Mouse (Mus musculus) hindbrain, embryonic 15.5 days (tissue): ENCODE data around the gene Klhdc7a. TPM values are rescaled to one million over a fixed set of nuclear protein-coding genes. Genes with fewer than 3 reads are reported as not detected.
"Not testable (repeated sequence)": the region's sequence is repeated elsewhere in the genome, so short reads cannot be mapped to it uniquely, and the experiment has no call there.

Experiments
- ATAC-seq: fragments of 200-750 bp; cut with Nextera tagmentation; 2 replicates; pipeline ENCODE4 v1.8.0; 2017; ENCODE audit warnings: low read depth, moderate number of reproducible peaks, moderate TSS enrichment; ENCODE audit not compliant: low FRiP score
- H3K27ac ChIP-seq: fragments of 300-500 bp; sonication (generic); replicated peaks from 2 replicates; pipeline ENCODE4 v1.5.1; 2015; ENCODE audit warnings: mild to moderate bottlenecking, inconsistent platforms
- H3K27me3 ChIP-seq: fragments of 300-500 bp; sonication (generic); 2 replicates; pipeline ENCODE4 v1.6.1; 2015; ENCODE audit warnings: control low read depth, inconsistent platforms
- H3K36me3 ChIP-seq: fragments of 300-500 bp; sonication (generic); 2 replicates; pipeline ENCODE4 v1.6.1; 2015; ENCODE audit warnings: control low read depth, inconsistent platforms
- H3K4me1 ChIP-seq: fragments of 300-500 bp; sonication (generic); replicated peaks from 2 replicates; pipeline ENCODE4 v1.6.1; 2015; ENCODE audit warnings: control low read depth, inconsistent platforms
- H3K4me2 ChIP-seq: fragments of 300-500 bp; sonication (generic); 2 replicates; pipeline ENCODE4 v1.6.1; 2015; ENCODE audit warnings: moderate library complexity, mild to moderate bottlenecking, inconsistent platforms
- H3K4me3 ChIP-seq: fragments of 300-500 bp; sonication (generic); 2 replicates; pipeline ENCODE4 v1.5.1; 2015; ENCODE audit warnings: mild to moderate bottlenecking, inconsistent platforms
- H3K9ac ChIP-seq: fragments of 300-500 bp; sonication (generic); 2 replicates; pipeline ENCODE4 v1.6.1; 2015; ENCODE audit warnings: inconsistent platforms
- H3K9me3 ChIP-seq: fragments of 300-500 bp; sonication (generic); 2 replicates; pipeline ENCODE4 v1.6.1; 2016; ENCODE audit warnings: control low read depth, inconsistent platforms
- WGBS: fragments of 180-500 bp; shearing (Covaris S2); methylation state at CpG from one replicate; pipeline ENCODE4 v1.1.7; 2015; 5-methylcytosine and 5-hydroxymethylcytosine counted together
- polyA plus RNA-seq: library from polyadenylated mRNA; unstranded; fragments of >200 nt; fragmentation: Nextera tagmentation; extraction: Ambion mirVana; gene quantifications from 2 replicates; pipeline ENCODE4 v1.2.1, GENCODE M21; 2015

Gene Klhdc7a
- polyA plus RNA-seq, 1 experiment from 2014 or later, result 0.56 TPM

- H3K4me1 ChIP-seq, result peaks cover 25% of the 10 kb centered on the region
Measured at GRCm38 (mm10) chr4:139977308-139977781, 9.5 kb upstream of the Klhdc7a start.

GRCm38 (mm10) chr4:139974506-139974905 lies 6.7 kb upstream of the Klhdc7a start:
- WGBS, result 25% methylated on average over 7 of the region's 7 CpGs
- Histone ChIP-seq H3K27ac (peak overlapping the region; percentile 40), H3K27me3 (no peaks in the 10 kb centered on the region), H3K9ac (no peak overlapping the region), H3K36me3 (no peaks in the 10 kb centered on the region), H3K9me3 (no peaks in the 10 kb centered on the region), H3K4me1 (peaks cover 19% of the 10 kb centered on the region), H3K4me3 (no peak overlapping the region), H3K4me2 (no peak overlapping the region)
- ATAC-seq, result peak; percentile 69; the same call in 1 of the 2 replicates

More at GRCm38 (mm10) chr4:139977308-139977781, 9.5 kb upstream of the Klhdc7a start:
- H3K9ac ChIP-seq, result no peak overlapping the region
- H3K27me3 ChIP-seq, result no peaks in the 10 kb centered on the region
- H3K27ac ChIP-seq, result no peak overlapping the region
- no peaks in the 10 kb centered on the region for H3K36me3 ChIP-seq
- H3K9me3 ChIP-seq, result no peaks in the 10 kb centered on the region
- no peak overlapping the region for H3K4me2 ChIP-seq
- H3K4me3 ChIP-seq, result no peak overlapping the region
- 12% methylated on average over 5 of the region's 5 CpGs for WGBS
- ATAC-seq, result no peak

- H3K27ac ChIP-seq, result peak overlapping the region; percentile 54; the same call in 1 of the 2 replicates
- H3K9me3 ChIP-seq, result no peaks in the 10 kb centered on the region
- no peak overlapping the region for H3K4me2 ChIP-seq
- ATAC-seq, result peak; percentile 28; the same call in 1 of the 2 replicates
- no peaks in the 10 kb centered on the region for H3K27me3 ChIP-seq
- 22% methylated on average over 10 of the region's 10 CpGs for WGBS
- H3K4me1 ChIP-seq, result peaks cover 18% of the 10 kb centered on the region
- H3K36me3 ChIP-seq, result no peaks in the 10 kb centered on the region
- H3K9ac ChIP-seq, result no peak overlapping the region
- no peak overlapping the region for H3K4me3 ChIP-seq
Measured at GRCm38 (mm10) chr4:139967475-139967891, 343 bp downstream of the Klhdc7a start.

GRCm38 (mm10) chr4:139966981-139967380 lies 845 bp downstream of the Klhdc7a start:
- H3K4me1 ChIP-seq, result peaks cover 18% of the 10 kb centered on the region
- H3K27ac ChIP-seq, result no peak overlapping the region
- no peak overlapping the region for H3K4me3 ChIP-seq
- no peak overlapping the region for H3K4me2 ChIP-seq
- ATAC-seq, result no peak
- no peaks in the 10 kb centered on the region for H3K27me3 ChIP-seq
- WGBS, result 47% methylated on average over 3 of the region's 3 CpGs
- H3K9me3 ChIP-seq, result no peaks in the 10 kb centered on the region
- H3K36me3 ChIP-seq, result no peaks in the 10 kb centered on the region
- H3K9ac ChIP-seq, result no peak overlapping the region

- 91% methylated on average over 28 of the region's 28 CpGs for WGBS
- no peak overlapping the region for H3K4me3 ChIP-seq
- no peaks in the 10 kb centered on the region for H3K36me3 ChIP-seq
- H3K4me1 ChIP-seq, result peaks cover 21% of the 10 kb centered on the region
- no peak overlapping the region for H3K9ac ChIP-seq
- no peak overlapping the region for H3K27ac ChIP-seq
- ATAC-seq, result no peak
- H3K9me3 ChIP-seq, result no peaks in the 10 kb centered on the region
- no peak overlapping the region for H3K4me2 ChIP-seq
- no peaks in the 10 kb centered on the region for H3K27me3 ChIP-seq
Measured at GRCm38 (mm10) chr4:139965596-139966185, 2.1 kb downstream of the Klhdc7a start.

- no peaks in the 10 kb centered on the region for H3K27me3 ChIP-seq
- H3K36me3 ChIP-seq, result no peaks in the 10 kb centered on the region
- H3K4me2 ChIP-seq, result no peak overlapping the region
- no peak overlapping the region for H3K9ac ChIP-seq
- no peak for ATAC-seq
- H3K4me1 ChIP-seq, result peaks cover 28% of the 10 kb centered on the region
- H3K27ac ChIP-seq, result no peak overlapping the region
- H3K9me3 ChIP-seq, result no peaks in the 10 kb centered on the region
- no peak overlapping the region for H3K4me3 ChIP-seq
- WGBS, result 73% methylated on average over 5 of the region's 5 CpGs
Measured at GRCm38 (mm10) chr4:139964406-139964805, 3.4 kb downstream of the Klhdc7a start.

GRCm38 (mm10) chr4:139963911-139964310 lies 3.9 kb downstream of the Klhdc7a start:
- no peaks in the 10 kb centered on the region for H3K36me3 ChIP-seq
- no peaks in the 10 kb centered on the region for H3K9me3 ChIP-seq
- peaks cover 28% of the 10 kb centered on the region for H3K4me1 ChIP-seq
- H3K4me2 ChIP-seq, result no peak overlapping the region
- no peak overlapping the region for H3K27ac ChIP-seq
- ATAC-seq, result no peak
- no peaks in the 10 kb centered on the region for H3K27me3 ChIP-seq
- WGBS, result 88% methylated on average over 5 of the region's 5 CpGs
- H3K9ac ChIP-seq, result no peak overlapping the region
- no peak overlapping the region for H3K4me3 ChIP-seq

GRCm38 (mm10) chr4:139963059-139963458 lies 4.8 kb downstream of the Klhdc7a start:
- Histone ChIP-seq H3K4me3 (no peak overlapping the region), H3K36me3 (no peaks in the 10 kb centered on the region), H3K9me3 (no peaks in the 10 kb centered on the region), H3K4me2 (no peak overlapping the region), H3K9ac (no peak overlapping the region), H3K4me1 (peaks cover 28% of the 10 kb centered on the region), H3K27me3 (no peaks in the 10 kb centered on the region), H3K27ac (peak overlapping the region; percentile 5; the same call in 1 of the 2 replicates)
- ATAC-seq, result no peak
- WGBS, result 63% methylated on average over 8 of the region's 8 CpGs

- Histone ChIP-seq H3K9ac (no peak overlapping the region), H3K27ac (peak overlapping the region; percentile 42; the same call in 1 of the 2 replicates), H3K4me3 (no peak overlapping the region), H3K4me2 (no peak overlapping the region), H3K27me3 (no peaks in the 10 kb centered on the region), H3K4me1 (peaks cover 17% of the 10 kb centered on the region), H3K9me3 (no peaks in the 10 kb centered on the region), H3K36me3 (no peaks in the 10 kb centered on the region)
- no peak for ATAC-seq
- WGBS, result 86% methylated on average over 8 of the region's 8 CpGs
Measured at GRCm38 (mm10) chr4:139961816-139962215, 6.0 kb downstream of the Klhdc7a start.

GRCm38 (mm10) chr4:139961329-139961728 lies 6.5 kb downstream of the Klhdc7a start:
- not testable (repeated sequence) for ATAC-seq, H3K36me3 ChIP-seq
- 95% methylated on average over 11 of the region's 11 CpGs for WGBS

GRCm38 (mm10) chr4:139960724-139961315 lies 7.0 kb downstream of the Klhdc7a start:
- Histone ChIP-seq H3K4me3 (no peak overlapping the region), H3K27ac (no peak overlapping the region), H3K36me3 (no peaks in the 10 kb centered on the region), H3K4me2 (no peak overlapping the region), H3K4me1 (peaks cover 17% of the 10 kb centered on the region), H3K27me3 (no peaks in the 10 kb centered on the region), H3K9ac (no peak overlapping the region), H3K9me3 (no peaks in the 10 kb centered on the region)
- WGBS, result 66% methylated on average over 10 of the region's 10 CpGs
- peak; percentile 15; the same call in 1 of the 2 replicates for ATAC-seq

More at GRCm38 (mm10) chr4:139961329-139961728, 6.5 kb downstream of the Klhdc7a start:
- H3K9ac ChIP-seq, H3K9me3 ChIP-seq, H3K4me3 ChIP-seq, H3K4me2 ChIP-seq, H3K27me3 ChIP-seq, H3K27ac ChIP-seq: not testable (repeated sequence)
- H3K4me1 ChIP-seq, result peaks cover 17% of the 10 kb centered on the region

GRCm38 (mm10) chr4:139960086-139960713 lies 7.6 kb downstream of the Klhdc7a start:
- Histone ChIP-seq H3K4me3 (no peak overlapping the region), H3K9ac (no peak overlapping the region), H3K36me3 (no peaks in the 10 kb centered on the region), H3K4me2 (no peak overlapping the region), H3K27me3 (no peaks in the 10 kb centered on the region), H3K27ac (no peak overlapping the region), H3K4me1 (peaks cover 17% of the 10 kb centered on the region), H3K9me3 (no peaks in the 10 kb centered on the region)
- peak; percentile 56; the same call in 1 of the 2 replicates for ATAC-seq
- 47% methylated on average over 12 of the region's 12 CpGs for WGBS
